In the genomic region with DNA sequence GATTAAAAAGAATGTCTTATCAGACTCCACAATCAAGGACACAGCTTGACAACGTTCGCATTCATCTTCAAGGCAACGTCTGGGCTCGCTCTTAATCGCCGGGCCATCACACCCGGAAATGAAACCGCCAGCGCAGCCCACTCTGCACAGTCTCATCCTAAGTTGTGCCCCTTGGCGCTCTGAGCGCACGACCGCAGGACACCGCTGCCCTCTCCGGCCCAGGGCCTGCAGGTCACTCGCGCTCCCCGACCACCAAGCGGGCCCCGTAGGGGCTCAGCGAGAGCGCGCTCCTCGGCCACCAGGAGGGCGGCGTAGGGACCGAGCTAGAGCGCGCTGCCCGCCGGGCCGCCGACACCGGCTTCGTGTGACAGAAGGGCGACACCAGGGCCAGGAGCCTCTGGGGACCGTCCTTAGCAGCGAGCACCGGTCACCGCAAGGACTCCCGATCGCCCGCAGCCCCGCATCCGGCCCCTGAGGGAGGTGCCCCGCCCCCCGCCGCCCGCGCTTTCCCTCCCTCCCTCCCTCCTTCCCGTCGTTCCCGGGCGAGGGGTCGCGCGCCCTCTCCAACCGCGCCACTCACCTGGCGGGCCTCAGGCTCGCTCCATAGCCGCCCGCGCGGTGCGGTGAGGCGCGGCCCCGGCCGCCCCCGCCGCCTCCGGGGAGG, we compare ENCODE assay signal across 8 mouse cellular contexts. TPM values are rescaled to one million over a fixed set of nuclear protein-coding genes. Genes with fewer than 3 reads are reported as not detected.
A peak's percentile ranks its signal among the peaks of the same experiment; 100 is the strongest.
DNase-seq lines count a peak whose midpoint lies in the region; ATAC-seq lines count a peak whose summit lies in the region.

No protein-coding gene starts in this region.

- H3K27me3 ChIP-seq in neural tube, embryonic 13.5 days: no peaks in the 10 kb centered on the region

- peak overlapping the region; percentile 92 for H3K4me3 ChIP-seq in neural tube, embryonic 13.5 days

- peak overlapping the region; percentile 75 for H3K4me2 ChIP-seq in neural tube, embryonic 13.5 days

- peaks cover 5% of the 10 kb centered on the region; the same call in 1 of the 2 replicates for H3K36me3 ChIP-seq in neural tube, embryonic 13.5 days

- H3K9me3 ChIP-seq in neural tube, embryonic 13.5 days: no peaks in the 10 kb centered on the region

- peak overlapping the region; percentile 94 for H3K9ac ChIP-seq in neural tube, embryonic 13.5 days

- ATAC-seq in granulocyte monocyte progenitor cell, adult 5-6 weeks (replicated peaks; ENCODE audit: poor library complexity, severe bottlenecking): peak; percentile 35
- peak; percentile 87 for ATAC-seq in neural tube, embryonic 13.5 days (ENCODE audit: low read depth)

- peak; percentile 77 for DNase-seq in CD4-positive helper T cell, adult 2 months (ENCODE audit: low read depth, low spot score)
- peak; percentile 44 for DNase-seq in T-cell, adult 2 months (ENCODE audit: low spot score)
- DNase-seq in embryo, embryonic 10.5 days (ENCODE audit: low spot score): peak; percentile 78
- peak; percentile 74 for DNase-seq in kidney, adult 18-20 months
- peak; percentile 42 to 57 for DNase-seq in lung, adult 18-20 months
- DNase-seq in urinary bladder, postnatal 14 days (ENCODE audit: low spot score): peak; percentile 53

- peaks cover 19% of the 10 kb centered on the region; the same call in 1 of the 2 replicates for H3K4me1 ChIP-seq in neural tube, embryonic 13.5 days (replicated peaks)

- WGBS in neural tube, embryonic 13.5 days: 0% methylated on average over 57 of the region's 73 CpGs

- peak overlapping the region; percentile 94 for H3K27ac ChIP-seq in neural tube, embryonic 13.5 days (replicated peaks)

RNA-seq across cellular contexts. Expression of gene Fam20b, which starts 0.5 kb away (rescaled TPM):
- total RNA-seq in granulocyte monocyte progenitor cell, adult 5-6 weeks (2014; fragmentation: Nextera tagmentation): 18.6 and 30.9 TPM in 2 replicates
- 44.5 and 47.2 TPM in 2 replicates for total RNA-seq in granulocyte monocyte progenitor cell, adult 5-6 weeks (2017)
- 27.6 and 28.2 TPM in 2 replicates for polyA plus RNA-seq in neural tube, embryonic 13.5 days (2015; fragmentation: Nextera tagmentation; extraction: Ambion mirVana)

RNA-seq across cellular contexts. Expression of gene Tor3a, which starts 44.3 kb away (rescaled TPM):
- total RNA-seq in granulocyte monocyte progenitor cell, adult 5-6 weeks (2014; fragmentation: Nextera tagmentation): 35.6 and 40.0 TPM in 2 replicates
- total RNA-seq in granulocyte monocyte progenitor cell, adult 5-6 weeks (2017): 33.5 and 33.6 TPM in 2 replicates
- polyA plus RNA-seq in neural tube, embryonic 13.5 days (2015; fragmentation: Nextera tagmentation; extraction: Ambion mirVana): 2.4 and 3.2 TPM in 2 replicates

Comparison
In these comparisons a context has a peak if more than half of its experiments do, and no peak if none do; other contexts are left out.
1. Peak in every context shown above with its lines: DNase-seq, ATAC-seq, H3K4me3 ChIP-seq and H3K27ac ChIP-seq.